8 mouse cellular contexts compared by ENCODE assay signal in genomic region chr4:136185375-136185774, GRCm38 (mm10). TPM values are rescaled to one million over a fixed set of nuclear protein-coding genes. Genes with fewer than 3 reads are reported as not detected.
DNase-seq lines count a peak whose midpoint lies in the region; ATAC-seq and TF ChIP-seq lines count a peak whose summit lies in the region.

No protein-coding gene starts in this region.

- peak overlapping the region; percentile 93 for H3K27ac ChIP-seq in liver, embryonic 12.5 days
- no peak overlapping the region for H3K27ac ChIP-seq in liver, embryonic 11.5 days (ENCODE audit: low read depth, low read length)
- H3K27ac ChIP-seq in heart, postnatal 0 days (ENCODE audit: low read depth): peak overlapping the region; percentile 4; the same call in 1 of the 2 replicates
- no peak overlapping the region for H3K27ac ChIP-seq in midbrain, embryonic 10.5 days (replicated peaks)

- no peaks in the 10 kb centered on the region for H3K27me3 ChIP-seq in liver, embryonic 12.5 days (replicated peaks)
- no peaks in the 10 kb centered on the region for H3K27me3 ChIP-seq in liver, embryonic 11.5 days (replicated peaks; ENCODE audit: control insufficient read depth, insufficient read depth, low read length)
- no peaks in the 10 kb centered on the region for H3K27me3 ChIP-seq in heart, postnatal 0 days (ENCODE audit: control insufficient read depth, insufficient read depth, low read length)
- peaks cover 7% of the 10 kb centered on the region; the same call in 1 of the 2 replicates for H3K27me3 ChIP-seq in midbrain, embryonic 10.5 days (ENCODE audit: low read depth, poor library complexity, severe bottlenecking)

- H3K9me3 ChIP-seq in liver, embryonic 12.5 days (replicated peaks): no peaks in the 10 kb centered on the region
- no peaks in the 10 kb centered on the region for H3K9me3 ChIP-seq in liver, embryonic 11.5 days (ENCODE audit: control insufficient read depth, low read length)
- H3K9me3 ChIP-seq in heart, postnatal 0 days (replicated peaks; ENCODE audit: control insufficient read depth, low read length): no peaks in the 10 kb centered on the region
- no peaks in the 10 kb centered on the region for H3K9me3 ChIP-seq in midbrain, embryonic 10.5 days (replicated peaks)

- peaks cover 87% of the 10 kb centered on the region for H3K4me1 ChIP-seq in liver, embryonic 12.5 days
- peaks cover 33% of the 10 kb centered on the region for H3K4me1 ChIP-seq in liver, embryonic 11.5 days (replicated peaks; ENCODE audit: control insufficient read depth, insufficient read depth, low read length)
- H3K4me1 ChIP-seq in heart, postnatal 0 days (ENCODE audit: control insufficient read depth, insufficient read depth): no peaks in the 10 kb centered on the region
- peaks cover 11% of the 10 kb centered on the region for H3K4me1 ChIP-seq in midbrain, embryonic 10.5 days

- no peak for ATAC-seq in liver, embryonic 12.5 days
- no peak for ATAC-seq in liver, embryonic 11.5 days (replicated peaks; ENCODE audit: low FRiP score)
- peak; percentile 37; the same call in 1 of the 2 replicates for ATAC-seq in heart, postnatal 0 days (ENCODE audit: insufficient read depth, low read depth)
- peak; percentile 69 for ATAC-seq in monocyte, adult 5-6 weeks (replicated peaks; ENCODE audit: insufficient number of reproducible peaks, low FRiP score, low TSS enrichment, poor library complexity, severe bottlenecking)

- no peak for TF ChIP-seq CTCF in heart, postnatal 0 days (IDR thresholded peaks at IDR 0.05; ENCODE audit: low read depth)

- no peak overlapping the region for H3K9ac ChIP-seq in liver, embryonic 12.5 days
- no peak overlapping the region for H3K9ac ChIP-seq in liver, embryonic 11.5 days (ENCODE audit: low read depth, low read length)
- H3K9ac ChIP-seq in heart, postnatal 0 days (replicated peaks; ENCODE audit: low read depth, low read length): no peak overlapping the region

- TF ChIP-seq EP300 in heart, postnatal 0 days (IDR thresholded peaks at IDR 0.05; ENCODE audit: low read depth): no peak

- H3K36me3 ChIP-seq in liver, embryonic 12.5 days: peaks cover 100% of the 10 kb centered on the region
- H3K36me3 ChIP-seq in liver, embryonic 11.5 days (ENCODE audit: control insufficient read depth, insufficient read depth, low read length): peaks cover 7% of the 10 kb centered on the region; the same call in 1 of the 2 replicates
- H3K36me3 ChIP-seq in heart, postnatal 0 days (replicated peaks; ENCODE audit: control insufficient read depth, insufficient read depth, low read length): no peaks in the 10 kb centered on the region
- H3K36me3 ChIP-seq in midbrain, embryonic 10.5 days: peaks cover 81% of the 10 kb centered on the region

- no peak for DNase-seq in liver, embryonic 11.5 days (ENCODE audit: low spot score)
- DNase-seq in brain, adult 2 months (ENCODE audit: low read depth, low spot score): peak; percentile 66
- DNase-seq in heart, postnatal 0 days (ENCODE audit: low spot score): peak; percentile 55
- DNase-seq in T-cell, adult 2 months (ENCODE audit: low spot score): no peak
- no peak for DNase-seq in midbrain, embryonic 10.5 days (ENCODE audit: low spot score)
- no peak for DNase-seq in cerebellum, adult 11-12 months

- no peak overlapping the region; the same call in 1 of the 2 replicates for H3K4me2 ChIP-seq in liver, embryonic 12.5 days
- no peak overlapping the region for H3K4me2 ChIP-seq in liver, embryonic 11.5 days
- H3K4me2 ChIP-seq in heart, postnatal 0 days (ENCODE audit: low read depth, low read length): no peak overlapping the region

- no peak overlapping the region for H3K4me3 ChIP-seq in liver, embryonic 12.5 days
- no peak overlapping the region for H3K4me3 ChIP-seq in liver, embryonic 11.5 days (ENCODE audit: low read depth, low read length)
- no peak overlapping the region for H3K4me3 ChIP-seq in heart, postnatal 0 days (ENCODE audit: low read depth, low read length)
- H3K4me3 ChIP-seq in midbrain, embryonic 10.5 days: no peak overlapping the region

- whole genome bisulfite sequencing in liver, embryonic 12.5 days (ENCODE audit: insufficient replicate concordance): 28% methylated on average over 9 of the region's 9 CpGs
- 52% methylated on average over 9 of the region's 9 CpGs for WGBS in liver, embryonic 11.5 days
- WGBS in heart, postnatal 0 days: 47% methylated on average over 9 of the region's 9 CpGs
- 88% methylated on average over 9 of the region's 9 CpGs for WGBS in midbrain, embryonic 10.5 days

RNA-seq across cellular contexts. Expression of gene E2f2, which starts 13.2 kb away (rescaled TPM):
- 63.4 and 69.1 TPM in 2 replicates for polyA plus RNA-seq in liver, embryonic 12.5 days (2016; fragmentation: Nextera tagmentation; extraction: Ambion mirVana)
- 9.0 and 9.2 TPM in 2 replicates for polyA plus RNA-seq in liver, embryonic 11.5 days (2014; fragmentation: Nextera tagmentation; extraction: Ambion mirVana)
- total RNA-seq in heart, postnatal 0 days (2014; rRNA removed; ENCODE audit: low replicate concordance): 6.4 and 6.9 TPM in 2 replicates
- 2.4 and 2.6 TPM in 2 replicates for polyA plus RNA-seq in heart, postnatal 0 days (2015; fragmentation: Nextera tagmentation; extraction: Ambion mirVana)
- total RNA-seq in monocyte, adult 5-6 weeks (2017): 18.1 to 19.7 TPM (median 18.4 TPM) in 3 replicates
- 10.3 and 10.8 TPM in 2 replicates for polyA plus RNA-seq in midbrain, embryonic 10.5 days (2016; fragmentation: Nextera tagmentation; extraction: Ambion mirVana)

RNA-seq across cellular contexts. Expression of gene Asap3, which starts 20.8 kb away (rescaled TPM):
- 1.5 and 1.9 TPM in 2 replicates for polyA plus RNA-seq in liver, embryonic 12.5 days (2016; fragmentation: Nextera tagmentation; extraction: Ambion mirVana)
- polyA plus RNA-seq in liver, embryonic 11.5 days (2014; fragmentation: Nextera tagmentation; extraction: Ambion mirVana): 1.8 and 2.9 TPM in 2 replicates
- total RNA-seq in heart, postnatal 0 days (2014; rRNA removed; ENCODE audit: low replicate concordance): 2.9 and 3.2 TPM in 2 replicates
- 1.7 and 2.0 TPM in 2 replicates for polyA plus RNA-seq in heart, postnatal 0 days (2015; fragmentation: Nextera tagmentation; extraction: Ambion mirVana)
- total RNA-seq in monocyte, adult 5-6 weeks (2017): not detected in 3 replicates
- polyA plus RNA-seq in midbrain, embryonic 10.5 days (2016; fragmentation: Nextera tagmentation; extraction: Ambion mirVana): 6.0 and 7.1 TPM in 2 replicates

RNA-seq across cellular contexts. Expression of gene Id3, which starts 42.1 kb away (rescaled TPM):
- polyA plus RNA-seq in liver, embryonic 12.5 days (2016; fragmentation: Nextera tagmentation; extraction: Ambion mirVana): 80.9 and 88.1 TPM in 2 replicates
- 191 and 200 TPM in 2 replicates for polyA plus RNA-seq in liver, embryonic 11.5 days (2014; fragmentation: Nextera tagmentation; extraction: Ambion mirVana)
- 238 and 259 TPM in 2 replicates for total RNA-seq in heart, postnatal 0 days (2014; rRNA removed; ENCODE audit: low replicate concordance)
- polyA plus RNA-seq in heart, postnatal 0 days (2015; fragmentation: Nextera tagmentation; extraction: Ambion mirVana): 169 and 188 TPM in 2 replicates
- total RNA-seq in monocyte, adult 5-6 weeks (2017): 4.9 to 16.7 TPM (median 8.5 TPM) in 3 replicates
- 619 and 802 TPM in 2 replicates for polyA plus RNA-seq in midbrain, embryonic 10.5 days (2016; fragmentation: Nextera tagmentation; extraction: Ambion mirVana)

Comparison
In these comparisons a context has a peak if more than half of its experiments do, and no peak if none do; other contexts are left out.
1. H3K27ac ChIP-seq: peak in liver, embryonic 12.5 days (single experiment) and heart, postnatal 0 days (single experiment); none in liver, embryonic 11.5 days (single experiment) and midbrain, embryonic 10.5 days (single experiment).
2. ATAC-seq: peak in heart, postnatal 0 days (single experiment) and monocyte, adult 5-6 weeks (single experiment); none in liver, embryonic 12.5 days (single experiment) and liver, embryonic 11.5 days (single experiment).
3. DNase-seq: peak in brain, adult 2 months (single experiment) and heart, postnatal 0 days (single experiment); none in liver, embryonic 11.5 days (single experiment), T-cell, adult 2 months (single experiment), midbrain, embryonic 10.5 days (single experiment) and cerebellum, adult 11-12 months (single experiment).